Mouse (Mus musculus): Measurements from ENCODE around the gene Zdhhc22. TPM values are rescaled to one million over a fixed set of nuclear protein-coding genes. Genes with fewer than 3 reads are reported as not detected.

Zdhhc22 gene
- total RNA-seq, 2 experiments from 2014 or later: 6.8 to 10.6 TPM

- DNase-seq: no peak
These were observed 57.7 kb downstream of the Zdhhc22 start for GRCm38 (mm10) chr12:86932575-86932952.

GRCm38 (mm10) chr12:86931919-86932574 is 58.2 kb downstream of the Zdhhc22 start:
- DNase-seq: peak in 1 of 2 experiments; percentile 45

DNA sequence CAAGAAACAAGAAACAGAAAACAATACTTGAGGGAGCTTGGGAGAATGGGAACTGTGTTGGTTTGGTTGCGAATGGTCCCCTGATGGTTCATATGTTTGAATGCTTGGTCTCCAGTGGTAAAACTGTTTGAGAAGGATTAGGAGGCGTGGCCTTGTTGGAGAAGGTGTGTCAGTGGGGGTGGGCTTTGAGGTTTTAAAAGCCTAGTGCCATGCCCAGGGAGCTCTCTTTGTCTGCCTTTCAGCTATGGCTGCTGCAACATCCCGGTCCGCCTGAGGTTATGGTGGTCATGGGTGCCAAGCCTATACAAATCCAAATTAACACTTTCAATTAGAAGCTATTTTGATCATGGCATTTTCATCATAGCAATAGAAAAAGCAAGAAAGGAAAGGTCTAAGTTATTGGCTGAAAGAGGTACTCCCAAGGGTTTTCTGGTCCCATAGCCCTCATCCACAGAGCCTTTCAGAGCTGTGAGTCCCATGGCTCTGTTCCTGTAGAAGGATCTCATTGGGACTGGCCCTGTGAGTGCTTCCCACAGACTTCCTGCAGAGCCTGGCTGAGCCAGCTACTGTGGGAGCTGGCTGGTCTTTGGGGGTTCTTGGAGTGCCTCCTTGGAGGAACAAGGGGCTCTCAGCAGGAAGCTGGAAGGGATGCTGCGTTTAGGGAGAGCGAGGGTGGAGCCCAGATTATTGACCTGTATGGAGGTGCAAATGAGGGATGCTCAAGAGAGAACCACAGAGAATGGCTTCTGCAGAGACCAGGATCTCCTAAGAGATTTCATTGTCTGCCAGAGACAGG is 59.1 kb downstream of the Zdhhc22 start:
- DNase-seq: no peak

Small RNA genes within 50 kb of the gene (microRNA-seq; reads per million reads assigned to microRNA genes)
- gene Gm25847: 0 reads per million in 2 experiments

Other genes with a start within 250 kb of the Zdhhc22 start
- 10 to 100 TPM; 68.3 to 69.5 TPM for gene Irf2bpl, start 105.6 kb downstream of the Zdhhc22 start, total RNA-seq (2021)
- gene Cipc, start 43.4 kb downstream of the Zdhhc22 start, total RNA-seq (2021): 10 to 100 TPM; 66.6 to 72.9 TPM
- 10 to 100 TPM; 36.2 to 36.4 TPM for gene Tmem63c, start 30.9 kb upstream of the Zdhhc22 start, total RNA-seq (2021)
- gene Ngb, start 112.1 kb upstream of the Zdhhc22 start, total RNA-seq (2021): 1 to 10 TPM; 2.5 TPM
- gene Gstz1, start 156.7 kb upstream of the Zdhhc22 start, total RNA-seq (2021): 10 to 100 TPM; 47.3 to 48.1 TPM
- 10 to 100 TPM; 17.5 TPM for gene Pomt2, start 157.5 kb upstream of the Zdhhc22 start, total RNA-seq (2021)
- gene Samd15, start 209.3 kb upstream of the Zdhhc22 start, total RNA-seq (2021): 1 to 10 TPM; 2.7 to 2.9 TPM
- 10 to 100 TPM; 29.4 to 30.4 TPM for gene Tmed8, start 210.0 kb upstream of the Zdhhc22 start, total RNA-seq (2021)
- 1 to 10 TPM; 2.6 to 3.7 TPM for gene Noxred1, start 248.3 kb upstream of the Zdhhc22 start, total RNA-seq (2021)